Mouse (Mus musculus) CH12.LX (cell line): ENCODE measurements at regions not wholly inside any gene's neighbourhood (a gene's known extent, or its start where the extent isn't known, plus 50 kb on each side); places are given as distances from the start of the nearest gene placed in this dataset.

ENCODE experiments used
- DNase-seq: peaks from one replicate; pipeline ENCODE4 v3.0.0-alpha.2; 2013; ENCODE audit errors: extremely low read depth
- H3K27ac ChIP-seq: 2 replicates; pipeline ENCODE4 v1.5.1; 2012; ENCODE audit warnings: low read depth, mild to moderate bottlenecking, control low read depth, moderate library complexity; ENCODE audit not compliant: insufficient read depth
- H3K27me3 ChIP-seq: replicated peaks from 2 replicates; pipeline ENCODE3; 2012; ENCODE audit warnings: inconsistent platforms
- H3K36me3 ChIP-seq, 2 experiments: replicated peaks in 1 of 2; 2 replicates each; pipeline versions ENCODE3 to v1.6.1; 2012; ENCODE audit warnings: inconsistent platforms in 1 of 2, low read length in 1 of 2, mild to moderate bottlenecking in 1 of 2, mixed read lengths in 1 of 2, moderate library complexity in 1 of 2; ENCODE audit not compliant: control insufficient read depth in 1 of 2, insufficient read depth in 1 of 2
- H3K4me1 ChIP-seq, 2 experiments: 2 replicates each; pipeline ENCODE4 v1.6.1; 2012; ENCODE audit warnings: inconsistent platforms in 1 of 2, moderate library complexity in 1 of 2; ENCODE audit not compliant: insufficient read depth in 2 of 2, control insufficient read depth in 1 of 2
- H3K4me2 ChIP-seq: 2 replicates; pipeline ENCODE4 v1.6.1; 2012; ENCODE audit warnings: low read depth, mild to moderate bottlenecking, control low read depth; ENCODE audit not compliant: poor library complexity, insufficient read depth, severe bottlenecking
- H3K4me3 ChIP-seq, 3 experiments: fragments of 150-350 bp in 1 of 3; sonication (generic) in 1 of 3; replicated peaks in 1 of 3; 2 replicates each; pipeline versions ENCODE3 to v1.5.1; 2011 to 2012; ENCODE audit warnings: low read depth in 2 of 3, low read length in 2 of 3, mild to moderate bottlenecking in 2 of 3, moderate library complexity in 2 of 3, control low read depth in 1 of 3, improper control_type of control experiment in 1 of 3, inconsistent platforms in 1 of 3, mixed read lengths in 1 of 3; ENCODE audit not compliant: poor library complexity in 1 of 3
- H3K79me2 ChIP-seq: replicated peaks from 2 replicates; pipeline ENCODE4 v1.6.1; 2012; ENCODE audit warnings: mild to moderate bottlenecking, moderate library complexity; ENCODE audit not compliant: control insufficient read depth, poor library complexity, insufficient read depth, severe bottlenecking; ENCODE audit errors: extremely low read depth
- H3K9ac ChIP-seq: 2 replicates; pipeline ENCODE4 v1.6.1; 2012; ENCODE audit warnings: low read depth, mild to moderate bottlenecking, control low read depth, moderate library complexity; ENCODE audit not compliant: insufficient read depth
- H3K9me3 ChIP-seq: replicated peaks from 2 replicates; pipeline ENCODE3; 2012; ENCODE audit warnings: low read length, inconsistent platforms, mixed read lengths
- CHD1 ChIP-seq: IDR thresholded peaks from 2 replicates; pipeline ENCODE4 v1.6.1; 2012; ENCODE audit warnings: low read depth, low read length, improper control_type of control experiment, inconsistent platforms
- CHD2 ChIP-seq: IDR thresholded peaks from 2 replicates; pipeline ENCODE4 v1.6.1; 2011; ENCODE audit warnings: low read length, improper control_type of control experiment
- CTCF ChIP-seq, 2 experiments: IDR thresholded peaks in 1 of 2; conservative IDR thresholded peaks in 1 of 2; 2 replicates each; pipeline ENCODE4 v1.5.1; 2011 to 2012; ENCODE audit warnings: low read depth in 2 of 2, low read length in 2 of 2, improper control_type of control experiment in 1 of 2, inconsistent platforms in 1 of 2, mild to moderate bottlenecking in 1 of 2, moderate library complexity in 1 of 2
- E2F4 ChIP-seq: IDR thresholded peaks from 2 replicates; pipeline ENCODE4 v1.6.1; 2011; ENCODE audit warnings: low read depth, low read length, improper control_type of control experiment; ENCODE audit not compliant: insufficient replicate concordance
- ELF1 ChIP-seq: IDR thresholded peaks from 2 replicates; pipeline ENCODE4 v1.6.1; 2014; ENCODE audit warnings: low read depth, mild to moderate bottlenecking, inconsistent platforms, low read length, improper control_type of control experiment
- EP300 ChIP-seq: IDR thresholded peaks from 2 replicates; pipeline ENCODE4 v1.6.1; 2011; ENCODE audit warnings: low read length, improper control_type of control experiment
- GABPA ChIP-seq: IDR thresholded peaks from 2 replicates; pipeline ENCODE4 v1.6.1; 2012; ENCODE audit warnings: low read depth, low read length, improper control_type of control experiment, inconsistent platforms; ENCODE audit not compliant: insufficient replicate concordance
- HCFC1 ChIP-seq: IDR thresholded peaks from 2 replicates; pipeline ENCODE4 v1.6.1; 2012; ENCODE audit warnings: low read depth, mild to moderate bottlenecking, inconsistent platforms, low read length, improper control_type of control experiment
- IRF4 ChIP-seq: IDR thresholded peaks from 2 replicates; pipeline ENCODE4 v1.6.1; 2014; ENCODE audit warnings: low read depth, mild to moderate bottlenecking, inconsistent platforms, low read length, improper control_type of control experiment
- JUND ChIP-seq: conservative IDR thresholded peaks from 2 replicates; pipeline ENCODE4 v1.6.1; 2011; ENCODE audit warnings: low read depth, low read length, improper control_type of control experiment
- MAFK ChIP-seq: IDR thresholded peaks from 2 replicates; pipeline ENCODE4 v1.6.1; 2011; ENCODE audit warnings: low read length, improper control_type of control experiment; ENCODE audit not compliant: insufficient replicate concordance
- MAX ChIP-seq: IDR thresholded peaks from 2 replicates; pipeline ENCODE4 v1.6.1; 2011; ENCODE audit warnings: low read length, improper control_type of control experiment
- MAZ ChIP-seq: IDR thresholded peaks from 2 replicates; pipeline ENCODE4 v1.6.1; 2012; ENCODE audit warnings: low read depth, mild to moderate bottlenecking, inconsistent platforms, low read length, improper control_type of control experiment, moderate library complexity
- MXI1 ChIP-seq: IDR thresholded peaks from 2 replicates; pipeline ENCODE4 v1.6.1; 2011; ENCODE audit warnings: mild to moderate bottlenecking, low read depth, low read length, improper control_type of control experiment
- MYC ChIP-seq: IDR thresholded peaks from 2 replicates; pipeline ENCODE4 v1.6.1; 2011; ENCODE audit warnings: low read depth, mild to moderate bottlenecking, improper control_type of control experiment, low read length
- NRF1 ChIP-seq: IDR thresholded peaks from 2 replicates; pipeline ENCODE4 v1.6.1; 2014; ENCODE audit warnings: low read depth, mild to moderate bottlenecking, inconsistent platforms, low read length, improper control_type of control experiment, moderate library complexity
- PAX5 ChIP-seq: IDR thresholded peaks from 2 replicates; pipeline ENCODE4 v1.6.1; 2012; ENCODE audit warnings: low read length, inconsistent platforms, mixed read lengths
- POLR2A ChIP-seq: IDR thresholded peaks from 2 replicates; pipeline ENCODE4 v1.6.1; 2011; ENCODE audit warnings: low read depth, mild to moderate bottlenecking, improper control_type of control experiment, low read length
- SIN3A ChIP-seq: IDR thresholded peaks from 2 replicates; pipeline ENCODE4 v1.6.1; 2012; ENCODE audit warnings: low read length, improper control_type of control experiment, inconsistent platforms
- SMC3 ChIP-seq: IDR thresholded peaks from 2 replicates; pipeline ENCODE4 v1.6.1; 2011; ENCODE audit warnings: low read depth, low read length, improper control_type of control experiment
- TBP ChIP-seq: conservative IDR thresholded peaks from 2 replicates; pipeline ENCODE4 v1.6.1; 2011; ENCODE audit warnings: low read depth, low read length, improper control_type of control experiment
- TCF12 ChIP-seq: IDR thresholded peaks from 2 replicates; pipeline ENCODE4 v1.6.1; 2014; ENCODE audit warnings: low read depth, mild to moderate bottlenecking, inconsistent platforms, low read length, improper control_type of control experiment
- USF1 ChIP-seq: IDR thresholded peaks from 2 replicates; pipeline ENCODE4 v1.6.1; 2014; ENCODE audit warnings: low read depth, mild to moderate bottlenecking, inconsistent platforms, low read length, improper control_type of control experiment
- USF2 ChIP-seq: conservative IDR thresholded peaks from 2 replicates; pipeline ENCODE4 v1.6.1; 2011; ENCODE audit warnings: low read depth, low read length, improper control_type of control experiment
- ZKSCAN1 ChIP-seq: IDR thresholded peaks from 2 replicates; pipeline ENCODE4 v1.6.1; 2012; ENCODE audit warnings: low read depth, inconsistent platforms, low read length, improper control_type of control experiment, borderline replicate concordance
- ZMIZ1 ChIP-seq: IDR thresholded peaks from 2 replicates; pipeline ENCODE4 v1.6.1; 2012; ENCODE audit warnings: low read depth, mild to moderate bottlenecking, inconsistent platforms, low read length, improper control_type of control experiment
- ZNF384 ChIP-seq: IDR thresholded peaks from 2 replicates; pipeline ENCODE4 v1.6.1; 2012; ENCODE audit warnings: low read depth, low read length, improper control_type of control experiment, inconsistent platforms
- dilution Hi-C: fragments of 300-500 bp; cut with MboI; formaldehyde crosslinking; loops from 2 replicates; pipeline ENCODE4 v1.14.3; 2020; ENCODE audit warnings: low sequenced_read_pairs; ENCODE audit not compliant: extremely low pct_unique_long_range_greater_than_20kb, extremely low pct_ligation_motif_present
- in situ Hi-C: fragments of 300-500 bp; cut with MboI; formaldehyde crosslinking; loops from 3 replicates; pipeline ENCODE4 v1.14.3; 2019; ENCODE audit warnings: low sequenced_read_pairs, low pct_ligation_motif_present, low pct_unique_long_range_greater_than_20kb, mixed read lengths

DNA sequence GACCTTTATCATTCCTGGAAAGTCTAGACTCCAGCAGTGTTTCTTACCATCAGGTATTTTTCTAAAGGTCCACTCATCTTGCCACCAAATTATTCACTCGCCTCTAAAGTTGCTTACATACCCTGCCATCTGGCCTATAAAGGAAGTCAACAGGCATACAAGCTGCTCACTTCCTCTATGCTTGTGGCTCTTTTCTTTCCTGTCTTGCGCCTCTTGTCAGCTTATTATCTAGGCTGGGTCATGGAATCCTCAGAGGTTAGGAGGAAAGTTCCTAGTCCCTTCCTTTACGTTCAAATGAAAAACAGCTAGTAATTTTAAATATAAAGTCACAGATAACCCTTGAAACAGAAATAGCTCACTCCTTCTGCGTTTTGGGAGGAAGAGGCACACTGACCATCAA is 97.9 kb downstream of the Lipi start:
- Histone ChIP-seq H3K4me3 (no peak overlapping the region), H3K27ac (no peak overlapping the region), H3K36me3 (no peaks in the 10 kb centered on the region), H3K27me3 (no peaks in the 10 kb centered on the region), H3K4me1 (no peaks in the 10 kb centered on the region), H3K9ac (no peak overlapping the region), H3K4me2 (no peak overlapping the region), H3K9me3 (peaks cover 43% of the 10 kb centered on the region), H3K79me2 (no peaks in the 10 kb centered on the region)
- no peak for TF ChIP-seq MAX
- TF ChIP-seq MYC = no peak
- TF ChIP-seq PAX5 = no peak
- no peak for TF ChIP-seq JUND
- TF ChIP-seq E2F4 = no peak
- TF ChIP-seq SIN3A = no peak
- TF ChIP-seq POLR2A = no peak
- TF ChIP-seq CTCF (conservative IDR thresholded peaks at IDR 0.05 in 1 of 2, IDR thresholded peaks at IDR 0.05 in 1 of 2; ENCODE audit: low read depth in 2 of 2, low read length in 2 of 2) = no peak
- no peak for TF ChIP-seq NRF1
- TF ChIP-seq IRF4 = no peak
- no peak for TF ChIP-seq USF1
- no peak for TF ChIP-seq ZNF384
- TF ChIP-seq HCFC1 = no peak
- no peak for TF ChIP-seq MXI1
- no peak for TF ChIP-seq TBP
- TF ChIP-seq CHD1 = no peak
- TF ChIP-seq USF2 = no peak
- no peak for TF ChIP-seq GABPA
- no peak for TF ChIP-seq MAZ
- dilution Hi-C loops = no loop called here
- in situ Hi-C loops = no loop called here
- DNase-seq = no peak

DNA sequence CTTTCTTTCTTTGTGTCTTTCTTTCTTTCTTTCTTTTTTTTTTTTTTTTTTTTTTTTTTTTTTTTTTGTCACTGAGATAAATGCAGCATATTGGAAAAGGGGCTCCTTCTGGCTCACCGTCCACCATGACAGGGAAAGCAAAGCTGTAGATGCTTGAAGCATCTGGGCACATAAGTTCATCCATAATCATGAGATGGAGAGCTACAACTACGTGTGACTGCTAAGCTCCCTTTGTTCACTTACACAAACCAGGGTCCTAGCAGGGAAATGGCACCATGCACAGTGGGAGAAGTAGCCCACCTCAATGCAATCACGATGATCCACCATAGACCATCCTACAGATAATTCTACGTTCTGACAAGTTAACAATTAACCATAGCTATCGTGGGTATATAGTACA is 102.0 kb downstream of the Lipi start:
- DNase-seq = no peak
- no peak overlapping the region for H3K4me3 ChIP-seq
- no peak overlapping the region for H3K4me2 ChIP-seq
- dilution Hi-C loops = no loop called here
- peaks cover 55% of the 10 kb centered on the region for H3K9me3 ChIP-seq
- H3K79me2 ChIP-seq = no peaks in the 10 kb centered on the region
- H3K36me3 ChIP-seq = no peaks in the 10 kb centered on the region
- no peak overlapping the region for H3K27ac ChIP-seq
- in situ Hi-C loops = no loop called here
- no peaks in the 10 kb centered on the region for H3K27me3 ChIP-seq
- no peaks in the 10 kb centered on the region for H3K4me1 ChIP-seq
- TF ChIP-seq HCFC1 (no peak), SMC3 (no peak), EP300 (no peak), TCF12 (no peak), MAFK (no peak), POLR2A (no peak), JUND (no peak), CTCF (conservative IDR thresholded peaks at IDR 0.05 in 1 of 2, IDR thresholded peaks at IDR 0.05 in 1 of 2; ENCODE audit: low read depth in 2 of 2, low read length in 2 of 2) (no peak), ELF1 (no peak), ZMIZ1 (no peak), MXI1 (no peak), CHD2 (no peak), ZKSCAN1 (no peak), TBP (no peak)
- H3K9ac ChIP-seq = no peak overlapping the region
